Mouse (Mus musculus) forebrain, embryonic 11.5 days (tissue): ENCODE results near the gene P2rx4. TPM values are rescaled to one million over a fixed set of nuclear protein-coding genes. Genes with fewer than 3 reads are reported as not detected.

Source experiments
- ATAC-seq: fragments of 200-750 bp; cut with Nextera tagmentation; replicated peaks from 2 replicates; pipeline ENCODE4 v1.8.0; 2017; ENCODE audit warnings: moderate TSS enrichment; ENCODE audit not compliant: low FRiP score
- DNase-seq: peaks from one replicate; pipeline ENCODE4 v3.0.0-alpha.2; 2017; ENCODE audit warnings: low spot score
- H3K27ac ChIP-seq: fragments of 300-500 bp; sonication (generic); 2 replicates; pipeline ENCODE4 v1.5.1; 2014; ENCODE audit warnings: low read depth, low read length
- H3K27me3 ChIP-seq: fragments of 300-500 bp; sonication (generic); 2 replicates; pipeline ENCODE4 v1.6.1; 2014; ENCODE audit warnings: mild to moderate bottlenecking, low read length, mixed read lengths; ENCODE audit not compliant: control insufficient read depth, insufficient read depth
- H3K36me3 ChIP-seq: fragments of 300-500 bp; sonication (generic); 2 replicates; pipeline ENCODE4 v1.6.1; 2014; ENCODE audit warnings: mild to moderate bottlenecking, low read length, moderate library complexity, mixed read lengths; ENCODE audit not compliant: control insufficient read depth, insufficient read depth
- H3K4me1 ChIP-seq: fragments of 300-500 bp; sonication (generic); replicated peaks from 2 replicates; pipeline ENCODE4 v1.6.1; 2014; ENCODE audit warnings: low read length, mixed read lengths; ENCODE audit not compliant: control insufficient read depth, insufficient read depth
- H3K4me2 ChIP-seq: fragments of 300-500 bp; sonication (generic); 2 replicates; pipeline ENCODE4 v1.6.1; 2014; ENCODE audit warnings: low read depth, mild to moderate bottlenecking, low read length, moderate library complexity, mixed read lengths; ENCODE audit not compliant: severe bottlenecking
- H3K4me3 ChIP-seq: fragments of 300-500 bp; sonication (generic); 2 replicates; pipeline ENCODE4 v1.5.1; 2014; ENCODE audit warnings: low read depth, low read length
- H3K9ac ChIP-seq: fragments of 300-500 bp; sonication (generic); 2 replicates; pipeline ENCODE4 v1.6.1; 2014; ENCODE audit warnings: low read length
- H3K9me3 ChIP-seq: fragments of 300-500 bp; sonication (generic); 2 replicates; pipeline ENCODE4 v1.6.1; 2016; ENCODE audit warnings: low read length, mixed read lengths; ENCODE audit not compliant: control insufficient read depth
- WGBS: fragments of 180-500 bp; shearing (Covaris S2); extraction: QIAGEN DNeasy Blood & Tissue Kit; methylation state at CpG from one replicate; pipeline ENCODE4 v1.1.7; 2014; 5-methylcytosine and 5-hydroxymethylcytosine counted together
- polyA plus RNA-seq: library from polyadenylated mRNA; unstranded; fragments of >200 nt; fragmentation: Nextera tagmentation; extraction: Ambion mirVana; gene quantifications from 2 replicates; pipeline ENCODE4 v1.2.1, GENCODE M21; 2014

The P2rx4 gene
- polyA plus RNA-seq, 1 experiment from 2014 or later = 5.5 TPM

GRCm38 (mm10) chr5:122698041-122698700 lies 9.2 kb upstream of the P2rx4 start:
- ATAC-seq (no peak), DNase-seq (no peak)
- Histone ChIP-seq H3K36me3 (no peaks in the 10 kb centered on the region), H3K4me3 (no peak overlapping the region), H3K9ac (no peak overlapping the region), H3K9me3 (no peaks in the 10 kb centered on the region), H3K27ac (no peak overlapping the region), H3K27me3 (no peaks in the 10 kb centered on the region), H3K4me1 (peaks cover 4% of the 10 kb centered on the region; the same call in 1 of the 2 replicates), H3K4me2 (no peak overlapping the region)
- WGBS = 91% methylated on average over 10 of the region's 10 CpGs

DNA sequence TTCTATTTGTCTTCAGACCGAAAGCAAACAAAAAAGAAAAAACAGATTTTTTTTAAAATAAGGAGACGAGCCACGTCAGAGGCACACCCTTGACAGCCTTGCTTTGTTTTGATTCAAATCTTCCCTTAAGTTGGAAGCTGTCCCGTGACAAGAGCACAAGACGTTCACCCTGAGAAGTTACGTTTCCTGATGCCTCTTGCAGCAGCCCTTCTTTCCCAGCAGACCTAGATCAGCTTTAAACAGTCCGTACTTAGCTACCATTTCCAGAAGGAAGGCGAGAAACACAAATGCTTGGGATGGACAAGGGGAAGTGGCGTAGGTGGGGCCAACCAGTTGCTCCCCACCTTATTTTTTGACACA lies 8.7 kb upstream of the P2rx4 start:
- H3K27ac ChIP-seq = no peak overlapping the region
- no peak for ATAC-seq
- WGBS = 87% methylated on average over 9 of the region's 9 CpGs

GRCm38 (mm10) chr5:122700109-122700836 lies 7.1 kb upstream of the P2rx4 start:
- DNase-seq (no peak), ATAC-seq (no peak)
- H3K4me2 ChIP-seq = no peak overlapping the region
- no peak overlapping the region for H3K27ac ChIP-seq
- no peaks in the 10 kb centered on the region for H3K4me1 ChIP-seq
- H3K36me3 ChIP-seq = no peaks in the 10 kb centered on the region
- whole genome bisulfite sequencing = 88% methylated on average over 12 of the region's 12 CpGs
- no peak overlapping the region for H3K4me3 ChIP-seq
- H3K9me3 ChIP-seq = no peaks in the 10 kb centered on the region
- H3K27me3 ChIP-seq = no peaks in the 10 kb centered on the region
- no peak overlapping the region for H3K9ac ChIP-seq

More for the DNA sequence above, 8.7 kb upstream of the P2rx4 start:
- Histone ChIP-seq H3K4me2 (no peak overlapping the region), H3K36me3 (no peaks in the 10 kb centered on the region), H3K4me1 (no peaks in the 10 kb centered on the region), H3K27me3 (no peaks in the 10 kb centered on the region), H3K4me3 (no peak overlapping the region), H3K9ac (no peak overlapping the region), H3K9me3 (no peaks in the 10 kb centered on the region)
- no peak for DNase-seq

- DNase-seq (no peak), ATAC-seq (no peak)
- H3K9me3 ChIP-seq = no peaks in the 10 kb centered on the region
- H3K4me2 ChIP-seq = no peak overlapping the region
- no peaks in the 10 kb centered on the region for H3K4me1 ChIP-seq
- H3K27ac ChIP-seq = no peak overlapping the region
- H3K27me3 ChIP-seq = no peaks in the 10 kb centered on the region
- H3K36me3 ChIP-seq = no peaks in the 10 kb centered on the region
- H3K9ac ChIP-seq = no peak overlapping the region
- 73% methylated on average over 5 of the region's 5 CpGs for WGBS
- no peak overlapping the region for H3K4me3 ChIP-seq
Observed at GRCm38 (mm10) chr5:122700837-122701212, 6.5 kb upstream of the P2rx4 start.

- no peak overlapping the region for H3K27ac ChIP-seq
- WGBS = 81% methylated on average over 6 of the region's 6 CpGs
- no peaks in the 10 kb centered on the region for H3K27me3 ChIP-seq
- H3K4me2 ChIP-seq = no peak overlapping the region
- DNase-seq (no peak), ATAC-seq (no peak)
- H3K4me3 ChIP-seq = no peak overlapping the region
- H3K4me1 ChIP-seq = no peaks in the 10 kb centered on the region
- no peaks in the 10 kb centered on the region for H3K36me3 ChIP-seq
- H3K9me3 ChIP-seq = no peaks in the 10 kb centered on the region
- no peak overlapping the region for H3K9ac ChIP-seq
Observed at GRCm38 (mm10) chr5:122702156-122702555, 5.2 kb upstream of the P2rx4 start.

DNA sequence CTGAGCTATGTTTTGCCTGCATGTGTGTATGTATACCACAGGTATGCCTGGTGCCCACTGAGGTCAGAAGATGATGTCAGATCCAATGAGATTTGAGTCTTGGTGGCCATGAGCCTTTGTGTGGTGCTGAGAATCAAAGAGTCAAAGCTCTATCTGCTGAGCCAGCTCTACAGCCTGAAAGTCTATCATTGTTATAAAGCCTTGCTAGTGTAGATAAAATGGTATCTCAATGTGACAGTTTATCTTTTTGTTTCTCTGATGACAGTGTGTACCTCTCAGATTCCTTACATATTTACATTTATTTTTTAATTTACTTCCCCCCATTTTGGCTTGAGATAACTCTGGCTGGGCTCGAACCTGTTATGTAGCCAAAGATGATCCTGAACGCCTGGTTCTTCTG lies 3.8 kb upstream of the P2rx4 start:
- no peaks in the 10 kb centered on the region for H3K9me3 ChIP-seq
- H3K27me3 ChIP-seq = no peaks in the 10 kb centered on the region
- H3K4me2 ChIP-seq = no peak overlapping the region
- DNase-seq (no peak), ATAC-seq (no peak)
- H3K4me1 ChIP-seq = 0 out of 2 replicates have a peak, but pooled peaks cover 3% of the 10 kb centered on the region
- H3K36me3 ChIP-seq = no peaks in the 10 kb centered on the region
- H3K27ac ChIP-seq = no peak overlapping the region
- no peak overlapping the region for H3K4me3 ChIP-seq
- 82% methylated on average over 2 of the region's 2 CpGs for WGBS
- H3K9ac ChIP-seq = no peak overlapping the region

- H3K4me2 ChIP-seq = no peak overlapping the region
- 88% methylated on average over 4 of the region's 4 CpGs for WGBS
- H3K36me3 ChIP-seq = no peaks in the 10 kb centered on the region
- ATAC-seq (no peak), DNase-seq (no peak)
- H3K27ac ChIP-seq = no peak overlapping the region
- no peak overlapping the region for H3K9ac ChIP-seq
- H3K4me1 ChIP-seq = 0 out of 2 replicates have a peak, but pooled peaks cover 3% of the 10 kb centered on the region
- no peaks in the 10 kb centered on the region for H3K27me3 ChIP-seq
- no peak overlapping the region for H3K4me3 ChIP-seq
- no peaks in the 10 kb centered on the region for H3K9me3 ChIP-seq
Observed at GRCm38 (mm10) chr5:122704571-122704970, 2.8 kb upstream of the P2rx4 start.

DNA sequence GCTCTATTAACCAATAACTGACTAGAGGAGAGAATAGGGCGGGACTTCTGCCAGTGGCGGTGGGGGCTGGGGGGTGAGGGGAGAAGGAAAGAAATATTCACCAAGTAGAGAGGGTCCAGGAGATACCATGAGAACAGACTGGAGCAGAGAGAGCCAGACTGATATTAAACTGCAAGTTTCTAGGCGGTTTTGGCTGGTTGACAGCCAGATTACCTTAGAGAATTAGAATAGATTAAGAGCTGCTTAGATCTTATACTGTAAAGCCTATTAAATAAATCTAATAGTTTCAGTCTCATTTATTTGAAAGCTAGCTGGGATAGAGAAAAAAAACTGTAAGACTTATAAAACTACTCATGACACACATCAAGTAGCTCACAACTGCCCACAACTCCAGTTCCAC lies 2.2 kb upstream of the P2rx4 start:
- H3K27me3 ChIP-seq = no peaks in the 10 kb centered on the region
- no peak overlapping the region for H3K27ac ChIP-seq
- H3K4me2 ChIP-seq = no peak overlapping the region
- 0 out of 2 replicates have a peak, but pooled peaks cover 3% of the 10 kb centered on the region for H3K4me1 ChIP-seq
- no peak overlapping the region for H3K4me3 ChIP-seq
- DNase-seq (no peak), ATAC-seq (no peak)
- 92% methylated on average over 3 of the region's 3 CpGs for WGBS
- H3K9me3 ChIP-seq = no peaks in the 10 kb centered on the region
- no peaks in the 10 kb centered on the region for H3K36me3 ChIP-seq
- no peak overlapping the region for H3K9ac ChIP-seq

DNA sequence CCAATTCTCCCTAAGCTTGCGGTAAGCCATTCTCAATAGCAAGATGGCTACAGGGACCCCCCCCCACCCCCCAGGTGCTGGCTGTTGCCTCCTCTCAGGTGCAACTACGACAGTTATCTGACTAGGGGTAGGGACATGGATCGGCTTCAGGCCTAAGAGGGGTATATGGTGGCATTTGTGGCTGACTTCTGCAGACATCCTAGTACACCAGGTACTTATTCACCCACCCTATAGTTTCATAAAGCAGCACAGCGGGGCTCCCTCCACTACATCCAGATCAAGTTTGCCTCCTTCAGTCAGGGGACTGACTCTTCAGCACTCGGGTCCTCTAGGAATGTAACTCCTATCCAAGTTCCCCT lies 448 bp upstream of the P2rx4 start:
- DNase-seq (no peak), ATAC-seq (0 out of 2 replicates have a peak, but pooled peaks have one; percentile 15)
- WGBS = 41% methylated on average over 5 of the region's 5 CpGs
- Histone ChIP-seq H3K27me3 (no peaks in the 10 kb centered on the region), H3K4me3 (peak overlapping the region; percentile 58), H3K4me2 (peak overlapping the region; percentile 96), H3K27ac (no peak overlapping the region), H3K9me3 (no peaks in the 10 kb centered on the region), H3K4me1 (0 out of 2 replicates have a peak, but pooled peaks cover 3% of the 10 kb centered on the region), H3K9ac (peak overlapping the region; percentile 74), H3K36me3 (no peaks in the 10 kb centered on the region)
